Mouse (Mus musculus) frontal cortex, postnatal 36 days (tissue): ENCODE measurements at regions not wholly inside any gene's neighbourhood (a gene's known extent, or its start where the extent isn't known, plus 50 kb on each side); places are given as distances from the start of the nearest gene placed in this dataset.
"Not testable (repeated sequence)": the region's sequence is repeated elsewhere in the genome, so short reads cannot be mapped to it uniquely, and the experiment has no call there.

Source experiments
- DNase-seq, 2 experiments: peaks; one replicate each; pipeline ENCODE4 v3.0.0; 2022; ENCODE audit warnings: low spot score in 2 of 2

- DNase-seq: peak; percentile 70 to 90
Measured at GRCm38 (mm10) chr14:87215099-87215498, 74.1 kb upstream of the Diaph3 start.

- no peak for DNase-seq
Measured at GRCm38 (mm10) chr14:87217042-87217441, 76.0 kb upstream of the Diaph3 start.

- no peak for DNase-seq
Measured at GRCm38 (mm10) chr14:87219975-87220374, 78.9 kb upstream of the Diaph3 start.

GRCm38 (mm10) chr14:87224870-87225269 is 83.8 kb upstream of the Diaph3 start:
- no peak for DNase-seq

- no peak for DNase-seq
Measured at GRCm38 (mm10) chr14:87249258-87249657, 108.2 kb upstream of the Diaph3 start.

- DNase-seq: no peak
Measured at GRCm38 (mm10) chr14:87255484-87256208, 114.6 kb upstream of the Diaph3 start.

GRCm38 (mm10) chr14:87261726-87262125 is 120.7 kb upstream of the Diaph3 start:
- DNase-seq: no peak

GRCm38 (mm10) chr14:87264826-87265225 is 123.8 kb upstream of the Diaph3 start:
- no peak for DNase-seq

- DNase-seq: no peak
Measured at GRCm38 (mm10) chr14:87266309-87266708, 125.3 kb upstream of the Diaph3 start.

- not testable (repeated sequence) for DNase-seq
Measured at GRCm38 (mm10) chr14:87289266-87289665, 127.2 kb upstream of the Tdrd3 start.

- DNase-seq: no peak
Measured at GRCm38 (mm10) chr14:87289708-87290243, 126.7 kb upstream of the Tdrd3 start.

GRCm38 (mm10) chr14:87295206-87295605 is 121.2 kb upstream of the Tdrd3 start:
- no peak for DNase-seq

GRCm38 (mm10) chr14:87297160-87297559 is 119.3 kb upstream of the Tdrd3 start:
- DNase-seq: no peak

- DNase-seq: no peak
Measured at GRCm38 (mm10) chr14:87300838-87301237, 115.6 kb upstream of the Tdrd3 start.

GRCm38 (mm10) chr14:87301564-87301963 is 114.9 kb upstream of the Tdrd3 start:
- DNase-seq: no peak

GRCm38 (mm10) chr14:87305481-87305880 is 111.0 kb upstream of the Tdrd3 start:
- DNase-seq: no peak

GRCm38 (mm10) chr14:87306011-87306410 is 110.4 kb upstream of the Tdrd3 start:
- DNase-seq: no peak

GRCm38 (mm10) chr14:87308016-87308415 is 108.4 kb upstream of the Tdrd3 start:
- no peak for DNase-seq

GRCm38 (mm10) chr14:87312318-87312717 is 104.1 kb upstream of the Tdrd3 start:
- peak in 1 of 2 experiments; percentile 31 for DNase-seq

- peak; percentile 72 to 88 for DNase-seq
Measured at GRCm38 (mm10) chr14:87314999-87315732, 101.3 kb upstream of the Tdrd3 start.

GRCm38 (mm10) chr14:87327841-87328240 is 88.6 kb upstream of the Tdrd3 start:
- DNase-seq: no peak

- DNase-seq: peak in 1 of 2 experiments; percentile 7
Measured at GRCm38 (mm10) chr14:87337950-87338526, 78.4 kb upstream of the Tdrd3 start.
